Mouse (Mus musculus): ENCODE measurements around the gene Capn13.

DNA sequence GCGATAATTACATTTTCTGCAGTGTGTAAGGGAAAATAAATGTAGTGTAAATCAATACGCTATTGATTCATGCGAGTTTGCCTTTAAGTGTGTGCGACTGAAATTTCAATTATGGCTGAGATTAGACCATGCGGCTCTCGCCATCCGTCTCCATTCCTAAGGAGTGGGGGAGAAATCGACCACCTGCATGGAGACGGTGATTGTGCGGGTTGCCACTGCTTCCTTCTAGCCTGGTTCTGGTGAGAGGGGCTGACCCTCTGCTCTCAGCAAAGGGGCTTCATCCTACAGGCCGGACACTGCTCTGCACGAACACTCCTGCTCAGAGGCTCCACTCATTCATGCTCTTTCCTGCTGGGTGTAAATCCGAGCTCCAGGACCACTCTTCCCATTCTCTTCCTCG lies 58.0 kb downstream of the Capn13 start:
- no peak for TF ChIP-seq CTCF (IDR thresholded peaks at IDR 0.05; ENCODE audit: control insufficient read depth, insufficient read depth, insufficient read length)
- no peak for TF ChIP-seq MYOG (IDR thresholded peaks at IDR 0.05; ENCODE audit: control insufficient read depth, extremely low read depth, insufficient read length)
- no peak for TF ChIP-seq CEBPB (IDR thresholded peaks at IDR 0.05; ENCODE audit: low read depth)
- TF ChIP-seq MAX (IDR thresholded peaks at IDR 0.05) = no peak
- TF ChIP-seq MYOD1 (IDR thresholded peaks at IDR 0.05; ENCODE audit: control insufficient read depth, insufficient read length, low read depth) = no peak
